Mouse (Mus musculus) midbrain, embryonic 16.5 days (tissue): Measurements from ENCODE around the gene Dao. TPM values are rescaled to one million over a fixed set of nuclear protein-coding genes. Genes with fewer than 3 reads are reported as not detected.

Experiments used
- ATAC-seq: fragments of 200-750 bp; cut with Nextera tagmentation; 2 replicates; pipeline ENCODE4 v1.8.0; 2017; ENCODE audit warnings: moderate TSS enrichment
- H3K27ac ChIP-seq: fragments of 300-500 bp; sonication (generic); 2 replicates; pipeline ENCODE4 v1.5.1; 2014; ENCODE audit warnings: mild to moderate bottlenecking, low read length, mixed read lengths
- H3K27me3 ChIP-seq: fragments of 300-500 bp; sonication (generic); 2 replicates; pipeline ENCODE4 v1.6.1; 2014; ENCODE audit warnings: low read depth, low read length, mixed read lengths; ENCODE audit not compliant: control insufficient read depth, insufficient read depth
- H3K36me3 ChIP-seq: fragments of 300-500 bp; sonication (generic); 2 replicates; pipeline ENCODE4 v1.6.1; 2014; ENCODE audit warnings: mild to moderate bottlenecking, low read length, moderate library complexity, mixed read lengths; ENCODE audit not compliant: control insufficient read depth, insufficient read depth
- H3K4me1 ChIP-seq: fragments of 300-500 bp; sonication (generic); 2 replicates; pipeline ENCODE4 v1.6.1; 2014; ENCODE audit warnings: mild to moderate bottlenecking, low read length, mixed read lengths; ENCODE audit not compliant: control insufficient read depth, insufficient read depth
- H3K4me2 ChIP-seq: fragments of 300-500 bp; sonication (generic); 2 replicates; pipeline ENCODE4 v1.6.1; 2014; ENCODE audit warnings: mild to moderate bottlenecking, low read length, mixed read lengths
- H3K4me3 ChIP-seq: fragments of 300-500 bp; sonication (generic); 2 replicates; pipeline ENCODE4 v1.5.1; 2014; ENCODE audit warnings: low read depth, mild to moderate bottlenecking, low read length, moderate library complexity, mixed read lengths
- H3K9ac ChIP-seq: fragments of 300-500 bp; sonication (generic); 2 replicates; pipeline ENCODE4 v1.6.1; 2014; ENCODE audit warnings: low read depth, low read length, mixed read lengths
- H3K9me3 ChIP-seq: fragments of 300-500 bp; sonication (generic); replicated peaks from 2 replicates; pipeline ENCODE4 v1.6.1; 2014; ENCODE audit warnings: mild to moderate bottlenecking, low read length, mixed read lengths; ENCODE audit not compliant: control insufficient read depth, poor library complexity, severe bottlenecking
- WGBS: fragments of 180-500 bp; shearing (Covaris S2); extraction: QIAGEN DNeasy Blood & Tissue Kit; methylation state at CpG from one replicate; pipeline ENCODE4 v1.1.7; 2014; 5-methylcytosine and 5-hydroxymethylcytosine counted together
- polyA plus RNA-seq: library from polyadenylated mRNA; unstranded; fragments of >200 nt; fragmentation: Nextera tagmentation; extraction: Ambion mirVana; gene quantifications from 2 replicates; pipeline ENCODE4 v1.2.1, GENCODE M21; 2015

The Dao gene
- polyA plus RNA-seq, 1 experiment from 2014 or later = not detected

GRCm38 (mm10) chr5:113976597-113976996 lies 26.9 kb upstream of the Dao start:
- H3K9ac ChIP-seq = no peak overlapping the region
- H3K36me3 ChIP-seq = peaks cover 5% of the 10 kb centered on the region; the same call in 1 of the 2 replicates
- 88% methylated on average over 8 of the region's 8 CpGs for WGBS
- no peaks in the 10 kb centered on the region for H3K9me3 ChIP-seq
- H3K4me2 ChIP-seq = no peak overlapping the region
- no peak overlapping the region for H3K27ac ChIP-seq
- no peak overlapping the region for H3K4me3 ChIP-seq
- ATAC-seq = no peak
- peaks cover 27% of the 10 kb centered on the region for H3K4me1 ChIP-seq
- H3K27me3 ChIP-seq = no peaks in the 10 kb centered on the region

DNA sequence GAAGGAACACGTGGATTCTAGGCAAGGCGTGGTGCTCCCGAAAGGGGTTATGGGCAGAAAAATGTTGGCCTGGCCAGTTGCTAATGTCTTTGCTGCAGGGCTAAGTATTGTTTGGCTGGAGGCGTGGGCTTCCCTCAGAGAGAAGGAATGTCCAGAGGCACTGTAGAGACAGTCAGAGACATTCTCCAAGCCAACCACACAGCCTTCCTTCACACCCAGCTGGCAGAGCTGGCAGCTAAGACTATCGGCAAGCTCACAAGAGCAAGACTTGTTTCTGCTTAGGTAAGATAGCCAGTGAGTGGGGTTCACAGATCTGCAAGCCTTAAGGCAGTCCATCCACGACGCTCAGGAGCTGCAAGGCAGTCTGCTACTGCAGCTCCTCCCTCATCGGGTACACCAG lies 26.2 kb upstream of the Dao start:
- Histone ChIP-seq H3K4me3 (no peak overlapping the region), H3K4me2 (no peak overlapping the region), H3K9ac (no peak overlapping the region), H3K27me3 (no peaks in the 10 kb centered on the region), H3K36me3 (peaks cover 5% of the 10 kb centered on the region; the same call in 1 of the 2 replicates), H3K9me3 (no peaks in the 10 kb centered on the region), H3K4me1 (peaks cover 26% of the 10 kb centered on the region), H3K27ac (no peak overlapping the region)
- 83% methylated on average over 8 of the region's 8 CpGs for WGBS
- ATAC-seq = no peak

DNA sequence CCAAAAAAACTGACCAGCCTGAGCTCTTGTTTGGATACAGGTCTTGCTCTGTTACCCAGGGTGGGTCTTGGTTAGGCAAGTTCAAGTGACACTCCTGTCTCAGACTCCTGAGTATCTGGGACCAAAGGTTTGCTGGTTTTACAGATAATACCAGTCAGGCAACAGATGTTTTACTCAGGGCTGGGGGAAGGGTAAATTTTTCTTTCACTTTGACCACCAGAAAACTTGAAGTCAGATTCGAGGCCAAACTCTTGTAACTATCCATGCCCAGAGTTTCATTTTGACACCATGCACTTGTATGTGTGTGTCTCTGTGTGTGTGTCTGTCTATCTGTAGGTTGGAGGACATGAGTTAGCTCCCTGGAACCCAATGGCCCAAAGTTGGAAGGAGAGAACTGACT lies 23.0 kb upstream of the Dao start:
- 94% methylated on average over 1 of the region's 1 CpGs for WGBS
- no peak for ATAC-seq
- Histone ChIP-seq H3K36me3 (peaks cover 5% of the 10 kb centered on the region; the same call in 1 of the 2 replicates), H3K27ac (no peak overlapping the region), H3K9me3 (no peaks in the 10 kb centered on the region), H3K4me2 (no peak overlapping the region), H3K27me3 (no peaks in the 10 kb centered on the region), H3K4me1 (no peaks in the 10 kb centered on the region; the same call in 1 of the 2 replicates), H3K9ac (no peak overlapping the region), H3K4me3 (no peak overlapping the region)

DNA sequence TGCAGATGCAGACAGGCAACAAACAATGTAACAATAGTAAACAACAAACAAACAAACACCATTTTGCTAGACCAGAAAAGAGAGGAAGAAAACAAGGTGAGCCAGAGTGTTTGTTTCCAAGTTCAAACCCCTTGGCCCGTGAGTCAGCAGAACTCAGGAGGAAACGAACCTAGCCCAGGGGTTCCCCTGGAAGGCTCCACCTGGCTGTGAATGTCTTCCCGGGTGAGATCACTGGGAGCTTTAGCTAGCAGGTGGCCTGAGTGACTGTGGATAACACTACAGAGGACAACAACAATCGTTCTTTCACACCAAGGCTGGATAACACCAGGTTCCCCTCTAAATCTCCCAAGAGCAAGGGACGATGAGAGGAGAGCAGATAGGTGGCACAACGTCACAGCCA lies 22.3 kb upstream of the Dao start:
- Histone ChIP-seq H3K9ac (no peak overlapping the region), H3K27ac (no peak overlapping the region), H3K4me3 (no peak overlapping the region), H3K36me3 (peaks cover 5% of the 10 kb centered on the region; the same call in 1 of the 2 replicates), H3K4me1 (no peaks in the 10 kb centered on the region), H3K4me2 (no peak overlapping the region), H3K27me3 (no peaks in the 10 kb centered on the region), H3K9me3 (no peaks in the 10 kb centered on the region)
- ATAC-seq = no peak
- 91% methylated on average over 6 of the region's 6 CpGs for WGBS

DNA sequence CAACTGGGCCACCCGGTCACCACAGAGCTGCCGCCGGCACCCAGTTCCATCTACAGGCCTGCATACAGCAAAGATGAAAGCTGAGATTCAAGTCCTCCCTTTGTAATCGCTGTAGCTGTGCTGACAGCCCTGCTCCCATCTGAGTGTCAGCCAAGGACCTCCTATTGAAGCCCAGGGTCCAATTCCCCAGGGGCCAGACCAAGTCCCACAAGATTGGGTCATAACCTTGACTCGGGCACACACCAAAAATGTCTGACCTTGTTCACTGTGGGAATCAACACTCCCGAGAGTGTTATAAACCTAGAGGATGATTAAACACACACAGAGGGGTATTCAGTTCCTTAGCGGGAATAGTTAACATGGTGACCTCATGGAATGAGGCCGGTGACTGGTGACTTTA lies 21.7 kb upstream of the Dao start:
- no peaks in the 10 kb centered on the region for H3K27me3 ChIP-seq
- H3K36me3 ChIP-seq = peaks cover 6% of the 10 kb centered on the region; the same call in 1 of the 2 replicates
- ATAC-seq = no peak
- no peaks in the 10 kb centered on the region for H3K9me3 ChIP-seq
- WGBS = 84% methylated on average over 8 of the region's 8 CpGs
- no peaks in the 10 kb centered on the region for H3K4me1 ChIP-seq
- H3K27ac ChIP-seq = no peak overlapping the region
- no peak overlapping the region for H3K4me3 ChIP-seq
- no peak overlapping the region for H3K9ac ChIP-seq
- no peak overlapping the region for H3K4me2 ChIP-seq

GRCm38 (mm10) chr5:113983541-113983940 lies 20.0 kb upstream of the Dao start:
- H3K4me3 ChIP-seq = no peak overlapping the region
- no peaks in the 10 kb centered on the region for H3K27me3 ChIP-seq
- no peak overlapping the region for H3K27ac ChIP-seq
- no peak for ATAC-seq
- 65% methylated on average over 6 of the region's 6 CpGs for WGBS
- no peaks in the 10 kb centered on the region for H3K9me3 ChIP-seq
- H3K4me2 ChIP-seq = no peak overlapping the region
- H3K4me1 ChIP-seq = no peaks in the 10 kb centered on the region
- no peak overlapping the region for H3K9ac ChIP-seq
- H3K36me3 ChIP-seq = peaks cover 5% of the 10 kb centered on the region; the same call in 1 of the 2 replicates

DNA sequence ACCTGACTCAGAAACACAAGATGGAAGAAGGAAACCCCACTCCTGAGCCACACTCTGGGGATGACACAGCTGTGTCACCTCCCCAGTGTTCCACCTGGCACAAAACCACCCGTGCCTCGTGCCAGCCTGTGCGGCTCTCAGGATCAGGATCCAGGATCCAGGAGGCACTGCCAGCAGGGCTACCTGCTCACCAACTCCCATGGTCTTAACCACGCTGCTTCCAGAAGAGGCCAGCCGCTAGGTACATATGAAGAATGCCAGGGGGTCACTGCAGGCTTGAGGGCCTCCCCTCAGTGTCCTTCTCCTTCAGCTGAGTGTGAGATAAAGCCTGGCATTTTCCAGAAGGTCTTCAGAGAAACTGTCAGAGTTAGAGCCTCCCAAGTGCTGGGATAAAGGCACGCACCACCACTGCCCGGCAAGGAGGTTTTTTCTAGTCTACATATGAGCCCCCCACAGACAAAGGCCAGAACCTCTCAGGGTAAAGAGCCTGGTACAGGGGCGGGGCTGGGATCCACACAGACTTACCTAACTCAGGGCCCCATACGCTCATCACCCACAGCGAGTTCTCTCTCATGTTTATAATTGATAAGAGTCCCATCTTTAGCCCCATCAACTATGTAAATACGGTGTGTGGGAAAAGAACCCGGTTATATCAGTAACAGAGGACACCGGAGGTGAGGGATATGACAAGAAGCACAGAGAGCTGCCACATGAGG lies 19.3 kb upstream of the Dao start:
- Histone ChIP-seq H3K36me3 (peaks cover 5% of the 10 kb centered on the region; the same call in 1 of the 2 replicates), H3K4me3 (no peak overlapping the region), H3K27ac (no peak overlapping the region), H3K27me3 (no peaks in the 10 kb centered on the region), H3K4me1 (no peaks in the 10 kb centered on the region), H3K9ac (no peak overlapping the region), H3K9me3 (no peaks in the 10 kb centered on the region), H3K4me2 (no peak overlapping the region)
- 88% methylated on average over 13 of the region's 13 CpGs for WGBS
- no peak for ATAC-seq

- no peak for ATAC-seq
- H3K36me3 ChIP-seq = peaks cover 5% of the 10 kb centered on the region; the same call in 1 of the 2 replicates
- no peaks in the 10 kb centered on the region for H3K9me3 ChIP-seq
- WGBS = 60% methylated on average over 2 of the region's 2 CpGs
- H3K4me2 ChIP-seq = no peak overlapping the region
- no peaks in the 10 kb centered on the region for H3K27me3 ChIP-seq
- H3K4me1 ChIP-seq = peaks cover 3% of the 10 kb centered on the region
- no peak overlapping the region for H3K4me3 ChIP-seq
- H3K27ac ChIP-seq = no peak overlapping the region
- H3K9ac ChIP-seq = no peak overlapping the region
Measured at GRCm38 (mm10) chr5:113985737-113986136, 17.8 kb upstream of the Dao start.

GRCm38 (mm10) chr5:113986182-113986961 lies 17.1 kb upstream of the Dao start:
- Histone ChIP-seq H3K4me3 (no peak overlapping the region), H3K9ac (no peak overlapping the region), H3K4me1 (peaks cover 10% of the 10 kb centered on the region), H3K27ac (no peak overlapping the region), H3K9me3 (no peaks in the 10 kb centered on the region), H3K36me3 (peaks cover 5% of the 10 kb centered on the region; the same call in 1 of the 2 replicates), H3K27me3 (no peaks in the 10 kb centered on the region), H3K4me2 (no peak overlapping the region)
- no peak for ATAC-seq
- WGBS = 70% methylated on average over 9 of the region's 9 CpGs
